Mouse (Mus musculus) cerebellum, adult 9-10 months (tissue): ENCODE results near the gene Gdap1l1.

Experiments used
- DNase-seq: peaks from one replicate; pipeline ENCODE4 v3.0.0; 2022

The Gdap1l1 gene

GRCm38 (mm10) chr2:163424597-163424996, 13.7 kb upstream of the Gdap1l1 start, which contains the start of gene Oser1:
Gene Oser1, minus strand, starts transcription at chr2:163424697.
- DNase-seq = no peak

GRCm38 (mm10) chr2:163428346-163429011, 9.8 kb upstream of the Gdap1l1 start:
- DNase-seq = no peak

GRCm38 (mm10) chr2:163431289-163431688, 7.0 kb upstream of the Gdap1l1 start:
- DNase-seq = no peak

GRCm38 (mm10) chr2:163433971-163434370, 4.3 kb upstream of the Gdap1l1 start:
- peak; percentile 97 for DNase-seq

GRCm38 (mm10) chr2:163437800-163438199, 476 bp upstream of the Gdap1l1 start:
- DNase-seq = no peak

GRCm38 (mm10) chr2:163438619-163439451, 559 bp downstream of the Gdap1l1 start:
- DNase-seq = no peak

- DNase-seq = no peak
Measured at GRCm38 (mm10) chr2:163439488-163439887, 1.2 kb downstream of the Gdap1l1 start.

- DNase-seq = peak; percentile 90
Measured at GRCm38 (mm10) chr2:163443543-163443942, 5.3 kb downstream of the Gdap1l1 start.

GRCm38 (mm10) chr2:163444017-163444416, 5.7 kb downstream of the Gdap1l1 start:
- no peak for DNase-seq

GRCm38 (mm10) chr2:163447375-163447774, 9.1 kb downstream of the Gdap1l1 start:
- no peak for DNase-seq

- no peak for DNase-seq
Measured at GRCm38 (mm10) chr2:163449276-163449675, 11.0 kb downstream of the Gdap1l1 start.

GRCm38 (mm10) chr2:163450668-163451295, 12.5 kb downstream of the Gdap1l1 start:
- DNase-seq = peak; percentile 59

- no peak for DNase-seq
Measured at GRCm38 (mm10) chr2:163452738-163453137, 14.5 kb downstream of the Gdap1l1 start.

- DNase-seq = no peak
Measured at GRCm38 (mm10) chr2:163453378-163453777, 15.1 kb downstream of the Gdap1l1 start.

GRCm38 (mm10) chr2:163458539-163459265, 20.4 kb downstream of the Gdap1l1 start:
- DNase-seq = no peak

- no peak for DNase-seq
Measured at GRCm38 (mm10) chr2:163459380-163459779, 21.1 kb downstream of the Gdap1l1 start.

GRCm38 (mm10) chr2:163460622-163461021, 22.3 kb downstream of the Gdap1l1 start:
- peak; percentile 4 for DNase-seq

GRCm38 (mm10) chr2:163461307-163461706, 23.0 kb downstream of the Gdap1l1 start:
- peak; percentile 7 for DNase-seq

GRCm38 (mm10) chr2:163462386-163462785, 24.1 kb downstream of the Gdap1l1 start:
- DNase-seq = peak; percentile 2

- peak; percentile 9 for DNase-seq
Measured at GRCm38 (mm10) chr2:163462801-163463200, 24.5 kb downstream of the Gdap1l1 start.

GRCm38 (mm10) chr2:163463251-163463769, 25.0 kb downstream of the Gdap1l1 start:
- DNase-seq = peak; percentile 10

- peak; percentile 43 for DNase-seq
Measured at GRCm38 (mm10) chr2:163463998-163464397, 25.7 kb downstream of the Gdap1l1 start.

GRCm38 (mm10) chr2:163464562-163464961, 26.3 kb downstream of the Gdap1l1 start:
- DNase-seq = peak; percentile 14
